Mouse (Mus musculus) G1E (cell line): Measurements from ENCODE around the gene D10Jhu81e. TPM values are rescaled to one million over a fixed set of nuclear protein-coding genes. Genes with fewer than 3 reads are reported as not detected.

Experiments used
- ATAC-seq: 2 replicates; pipeline ENCODE4 v1.8.0; 2016; ENCODE audit warnings: mild to moderate bottlenecking; ENCODE audit not compliant: insufficient number of reproducible peaks, poor library complexity, low FRiP score, severe bottlenecking; ENCODE audit errors: extremely low read depth
- DNase-seq: peaks from one replicate; pipeline ENCODE4 v3.0.0; 2012; ENCODE audit warnings: low spot score
- H3K27me3 ChIP-seq: 2 replicates; pipeline ENCODE4 v1.6.1; 2012; ENCODE audit warnings: mild to moderate bottlenecking, low read length, inconsistent platforms; ENCODE audit not compliant: insufficient read depth
- H3K36me3 ChIP-seq: replicated peaks from 2 replicates; pipeline ENCODE3; 2012; ENCODE audit warnings: mild to moderate bottlenecking, inconsistent platforms
- H3K4me1 ChIP-seq: 2 replicates; pipeline ENCODE4 v1.6.1; 2012; ENCODE audit warnings: low read depth, low read length, inconsistent platforms, mixed read lengths; ENCODE audit not compliant: insufficient read depth
- H3K4me3 ChIP-seq: 2 replicates; pipeline ENCODE4 v1.5.1; 2012; ENCODE audit warnings: low read depth, mild to moderate bottlenecking, inconsistent platforms, low read length, moderate library complexity, mixed read lengths
- H3K9me3 ChIP-seq: replicated peaks from 2 replicates; pipeline ENCODE4 v1.6.1; 2012; ENCODE audit warnings: inconsistent platforms
- CTCF ChIP-seq: IDR thresholded peaks from 2 replicates; pipeline ENCODE4 v1.5.1; 2012; ENCODE audit warnings: low read depth, low read length, inconsistent platforms, mixed read lengths
- GATA1 ChIP-seq: IDR thresholded peaks from 2 replicates; pipeline ENCODE4 v1.6.1; 2012; ENCODE audit warnings: borderline replicate concordance, low read length, inconsistent platforms, mixed read lengths
- GATA2 ChIP-seq: IDR thresholded peaks from 2 replicates; pipeline ENCODE4 v1.6.1; 2012; ENCODE audit warnings: low read depth, low read length, inconsistent platforms, borderline replicate concordance
- POLR2AphosphoS5 ChIP-seq: IDR thresholded peaks from 2 replicates; pipeline ENCODE4 v1.6.1; 2012; ENCODE audit warnings: low read depth, low read length, inconsistent platforms; ENCODE audit not compliant: insufficient replicate concordance
- TAL1 ChIP-seq: conservative IDR thresholded peaks from 2 replicates; pipeline ENCODE4 v1.6.1; 2012; ENCODE audit warnings: low read depth, low read length, inconsistent platforms, mixed read lengths
- polyA plus RNA-seq: library from polyadenylated mRNA; stranded (reverse); fragments of >175 nt; gene quantifications from 2 replicates; pipeline ENCODE4 v1.2.3, GENCODE M21; 2012
- total RNA-seq, 2 experiments: library from RNA; stranded (forward) in 1 of 2; stranded (reverse) in 1 of 2; fragments of 200-1000 nt in 1 of 2; fragments of >200 nt in 1 of 2; fragmentation: Nextera tagmentation in 1 of 2; gene quantifications; 2 replicates each; pipeline ENCODE4 v1.2.3; 2014 to 2017

D10Jhu81e gene
- total and polyA plus RNA-seq, 3 experiments, result 36.3 to 106 (median 88.4) TPM

DNA sequence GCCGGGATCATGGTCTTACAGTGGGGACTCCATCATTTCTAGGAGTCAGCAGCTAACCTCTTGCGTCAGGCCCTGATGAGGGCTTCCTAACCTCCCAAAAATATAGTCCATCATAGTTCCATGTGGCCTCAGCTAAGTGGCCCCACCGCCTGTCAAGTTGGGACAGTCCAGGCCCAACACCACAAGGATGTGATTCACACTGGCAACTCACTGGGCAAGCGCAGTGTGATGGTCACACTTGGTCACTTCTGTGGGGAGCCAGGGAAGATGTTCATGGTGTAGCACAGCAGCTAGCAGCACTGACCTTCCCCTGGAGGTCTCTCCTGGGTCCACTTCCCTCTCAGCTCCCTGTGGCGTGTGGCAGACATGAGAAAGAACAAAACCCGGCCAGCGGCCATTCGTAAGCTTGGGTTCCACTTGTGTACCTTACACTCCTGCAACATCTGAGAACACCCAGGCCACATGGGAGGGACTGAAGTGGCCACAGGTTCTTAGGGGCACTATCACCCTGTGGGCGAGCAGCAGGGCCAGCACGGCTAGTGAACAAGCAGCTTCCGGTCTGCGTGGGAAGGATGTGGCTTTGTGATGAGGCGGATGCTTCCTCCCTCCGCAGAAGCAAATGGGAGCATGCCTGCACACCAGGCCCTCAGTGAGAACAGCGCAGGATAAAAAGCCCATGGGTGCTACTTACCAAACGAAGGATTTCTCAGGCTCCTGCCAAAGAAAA lies 9.1 kb downstream of the D10Jhu81e start:
- no peak for ATAC-seq
- peaks cover 56% of the 10 kb centered on the region for H3K36me3 ChIP-seq
- no peak overlapping the region for H3K4me3 ChIP-seq
- H3K9me3 ChIP-seq, result no peaks in the 10 kb centered on the region
- no peak for TF ChIP-seq GATA1
- TF ChIP-seq GATA2, result no peak
- no peak for TF ChIP-seq CTCF
- no peak for TF ChIP-seq TAL1
- no peak for TF ChIP-seq POLR2AphosphoS5
- H3K4me1 ChIP-seq, result peaks cover 21% of the 10 kb centered on the region
- no peak for DNase-seq
- 0 out of 2 replicates have a peak, but pooled peaks cover under 1% of the 10 kb centered on the region for H3K27me3 ChIP-seq

DNA sequence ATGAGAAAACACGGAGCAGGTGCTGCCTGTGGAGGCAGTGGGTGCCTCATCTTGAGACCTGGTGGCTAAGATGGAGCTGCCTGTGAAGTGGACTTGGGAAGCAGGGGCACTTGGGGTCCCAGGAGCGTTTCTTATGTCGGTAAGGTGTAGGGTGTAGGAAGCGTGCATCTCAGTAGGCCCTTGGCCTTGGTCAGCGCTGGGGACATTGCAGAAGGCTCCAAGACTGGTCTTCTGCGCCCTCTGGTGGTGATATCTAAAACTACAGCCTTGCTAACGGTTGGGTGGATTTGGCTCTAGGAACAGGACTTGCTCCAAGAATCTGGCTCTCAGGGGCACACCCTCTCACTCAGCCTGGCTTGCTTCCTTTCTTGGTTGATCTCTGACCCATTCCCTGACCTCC lies 9.7 kb downstream of the D10Jhu81e start:
- H3K4me3 ChIP-seq, result no peak overlapping the region
- H3K4me1 ChIP-seq, result peaks cover 21% of the 10 kb centered on the region
- peak; percentile 40 for ATAC-seq
- DNase-seq, result peak; percentile 28
- H3K36me3 ChIP-seq, result peaks cover 50% of the 10 kb centered on the region
- TF ChIP-seq CTCF (peak; percentile 97), TAL1 (no peak)
- peaks cover 5% of the 10 kb centered on the region; the same call in 1 of the 2 replicates for H3K27me3 ChIP-seq
- H3K9me3 ChIP-seq, result no peaks in the 10 kb centered on the region

DNA sequence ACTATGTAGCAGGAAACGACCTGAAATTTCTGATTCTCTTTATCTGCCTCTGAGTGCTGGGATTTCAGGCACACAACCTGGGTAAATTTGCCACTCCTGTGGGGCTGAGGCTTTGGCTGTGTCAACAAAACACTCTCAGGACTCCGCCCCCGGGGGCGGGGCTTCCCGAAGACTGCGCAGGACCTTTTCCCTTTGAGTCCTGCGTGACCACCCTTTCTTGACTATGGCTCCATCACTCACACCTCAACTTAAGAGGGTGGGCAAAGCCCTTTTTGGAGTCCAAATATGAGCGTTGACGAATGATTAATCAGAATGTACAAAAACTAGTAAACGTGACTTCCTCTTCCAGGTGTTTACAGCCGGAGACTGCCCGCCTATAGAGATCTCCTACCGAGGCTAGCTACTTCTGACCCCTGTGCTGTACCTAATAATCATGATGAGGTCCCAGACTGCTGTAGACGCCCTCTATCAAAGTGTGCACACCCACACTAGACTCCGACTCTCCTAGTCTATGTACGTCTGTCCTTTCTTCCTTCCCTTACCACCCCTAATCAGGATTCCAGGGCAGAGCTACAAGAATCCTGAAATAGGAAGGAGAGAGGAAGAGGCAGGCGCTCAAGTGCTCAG lies 10.2 kb downstream of the D10Jhu81e start:
- no peak overlapping the region for H3K4me3 ChIP-seq
- no peak for TF ChIP-seq GATA1
- TF ChIP-seq CTCF, result no peak
- no peak for TF ChIP-seq GATA2
- TF ChIP-seq POLR2AphosphoS5, result no peak
- H3K4me1 ChIP-seq, result peaks cover 21% of the 10 kb centered on the region

DNA sequence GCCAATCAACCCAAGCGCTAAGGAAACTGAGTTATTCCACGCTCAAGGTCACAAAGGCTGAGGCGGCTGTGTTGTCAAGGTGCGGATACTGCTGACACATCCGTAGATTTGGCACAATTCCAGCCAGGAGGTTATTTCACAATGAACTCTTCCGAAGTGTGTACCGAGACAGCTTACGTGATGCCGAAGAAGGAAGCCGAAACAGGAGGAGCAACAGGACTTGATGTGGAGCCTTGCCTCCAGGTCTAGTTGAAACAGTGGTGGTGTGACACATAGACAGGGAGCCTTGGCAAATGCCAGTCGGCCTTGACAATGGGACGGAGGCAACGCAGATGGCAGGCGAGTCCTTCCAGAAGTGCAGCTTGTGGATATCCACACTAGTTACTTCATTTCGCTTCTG lies 11.5 kb downstream of the D10Jhu81e start:
- no peak for DNase-seq
- Histone ChIP-seq H3K9me3 (no peaks in the 10 kb centered on the region), H3K4me3 (no peak overlapping the region), H3K36me3 (peaks cover 31% of the 10 kb centered on the region), H3K27me3 (peaks cover 12% of the 10 kb centered on the region), H3K4me1 (peaks cover 14% of the 10 kb centered on the region)
- TF ChIP-seq GATA2 (no peak), TAL1 (no peak), GATA1 (no peak), POLR2AphosphoS5 (no peak), CTCF (no peak)
- ATAC-seq, result no peak

More for the DNA sequence above, 10.2 kb downstream of the D10Jhu81e start:
- no peak for ATAC-seq
- no peak for DNase-seq
- Histone ChIP-seq H3K27me3 (peaks cover 6% of the 10 kb centered on the region), H3K36me3 (peaks cover 44% of the 10 kb centered on the region), H3K9me3 (no peaks in the 10 kb centered on the region)

DNA sequence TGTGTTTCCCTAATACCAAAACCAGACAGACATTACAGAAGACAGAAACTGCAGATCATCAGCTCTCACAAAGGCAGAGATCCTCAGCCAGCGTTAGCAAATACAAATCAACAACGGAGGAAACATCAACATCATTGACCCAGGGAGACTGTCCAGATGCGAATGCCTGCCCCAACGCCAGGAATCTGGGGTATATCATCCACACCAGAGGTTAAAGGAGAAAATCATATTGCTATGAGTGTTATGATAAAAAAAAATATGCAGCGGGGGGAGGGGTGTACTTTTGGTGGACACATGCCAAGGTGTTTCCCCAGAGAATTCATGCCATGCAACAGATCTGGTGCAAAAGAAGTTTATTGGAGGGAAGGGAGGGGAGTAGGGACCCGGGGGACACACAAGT lies 12.7 kb downstream of the D10Jhu81e start:
- peaks cover 20% of the 10 kb centered on the region for H3K36me3 ChIP-seq
- peaks cover 14% of the 10 kb centered on the region for H3K27me3 ChIP-seq
- H3K4me3 ChIP-seq, result no peak overlapping the region
- DNase-seq (no peak), ATAC-seq (no peak)
- TF ChIP-seq CTCF (no peak), TAL1 (no peak), GATA1 (no peak), GATA2 (no peak), POLR2AphosphoS5 (no peak)
- no peaks in the 10 kb centered on the region for H3K9me3 ChIP-seq
- peaks cover 11% of the 10 kb centered on the region for H3K4me1 ChIP-seq

DNA sequence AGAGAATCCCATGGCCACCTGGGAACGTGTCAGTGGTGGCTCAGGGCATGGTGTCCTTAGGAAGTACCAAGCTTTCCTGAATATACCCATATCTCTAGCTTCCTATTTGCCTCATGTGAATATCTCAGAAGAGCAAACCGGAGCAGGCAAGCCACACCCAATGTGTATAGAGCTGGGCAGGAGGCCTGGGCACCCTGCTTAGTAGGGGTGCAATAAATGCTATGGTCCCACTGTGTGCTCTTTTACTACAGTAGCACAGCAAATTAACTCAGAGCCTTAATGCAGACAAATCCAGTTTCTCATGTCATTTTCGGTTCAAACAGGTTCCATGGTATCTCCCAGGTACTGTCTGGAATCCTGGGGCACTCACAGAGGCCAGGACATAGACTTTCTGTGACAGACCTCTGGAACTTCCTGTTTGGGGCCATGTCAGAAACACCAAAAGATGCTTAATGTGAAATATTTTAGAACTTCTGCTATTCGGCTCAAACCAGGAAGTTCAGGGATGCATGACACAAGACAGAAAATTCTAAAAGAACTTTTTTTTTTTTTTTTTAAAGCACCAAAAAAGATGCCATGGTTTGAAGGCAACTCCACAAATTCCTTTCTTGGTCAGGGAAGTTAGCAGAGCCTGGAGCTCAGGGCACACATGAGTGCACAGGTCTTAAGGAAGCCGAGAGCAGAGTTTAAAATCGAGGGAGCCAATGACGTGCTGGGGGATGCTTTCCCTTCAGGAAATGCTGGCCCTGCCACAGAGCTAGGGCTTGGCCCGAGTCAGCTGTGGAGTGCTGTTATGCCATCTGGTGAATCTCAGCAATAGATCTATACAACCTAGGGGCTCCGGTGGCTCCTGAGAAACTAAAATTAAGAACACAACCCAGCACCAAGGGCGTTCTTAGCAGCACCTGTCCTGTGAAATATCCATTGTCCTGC lies 20.5 kb downstream of the D10Jhu81e start:
- Histone ChIP-seq H3K27me3 (peaks cover 37% of the 10 kb centered on the region), H3K4me3 (no peak overlapping the region), H3K36me3 (no peaks in the 10 kb centered on the region), H3K9me3 (no peaks in the 10 kb centered on the region), H3K4me1 (no peaks in the 10 kb centered on the region)
- ATAC-seq (no peak), DNase-seq (no peak)
- TF ChIP-seq TAL1, result no peak
- TF ChIP-seq CTCF, result no peak
- TF ChIP-seq POLR2AphosphoS5, result no peak
- TF ChIP-seq GATA1, result no peak
- TF ChIP-seq GATA2, result no peak
